Mouse (Mus musculus): ENCODE measurements around the gene Themis. TPM values are rescaled to one million over a fixed set of nuclear protein-coding genes. Genes with fewer than 3 reads are reported as not detected.

The Themis gene
- polyA plus RNA-seq, 1 experiment from 2014 or later = 0.05 TPM

DNA sequence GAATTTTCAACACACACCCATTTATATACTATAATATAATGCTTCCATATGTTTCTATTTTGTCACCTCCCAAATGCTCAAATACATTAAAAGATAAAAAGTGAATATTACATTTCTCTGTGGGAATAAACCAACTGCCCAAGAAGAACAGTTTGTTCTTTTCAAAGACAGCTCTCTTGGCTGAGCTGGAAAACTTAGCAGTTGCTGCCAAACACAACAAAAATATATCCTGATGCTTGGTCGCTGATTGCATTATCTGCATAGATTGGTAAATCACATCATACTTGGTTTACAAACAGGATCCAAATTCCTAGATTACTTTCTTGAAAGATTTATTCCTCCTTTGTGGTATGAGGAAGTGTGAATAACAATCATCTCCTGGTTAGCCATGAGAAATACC lies 69.8 kb downstream of the Themis start:
- no peaks in the 10 kb centered on the region for H3K9me3 ChIP-seq (replicated peaks; ENCODE audit: control insufficient read depth, low read length, poor library complexity, severe bottlenecking)
- no peaks in the 10 kb centered on the region for H3K4me1 ChIP-seq (ENCODE audit: control insufficient read depth, insufficient read depth, low read length)
- H3K36me3 ChIP-seq (ENCODE audit: control insufficient read depth, insufficient read depth, low read length) = no peaks in the 10 kb centered on the region
- ATAC-seq = no peak
- H3K27ac ChIP-seq (ENCODE audit: low read length) = no peak overlapping the region
- no peaks in the 10 kb centered on the region for H3K27me3 ChIP-seq (ENCODE audit: control insufficient read depth, insufficient read depth, low read depth, low read length)
- no peak overlapping the region for H3K9ac ChIP-seq (ENCODE audit: low read depth, low read length)
- 95% methylated on average over 1 of the region's 1 CpGs for WGBS
- no peak overlapping the region for H3K4me3 ChIP-seq (ENCODE audit: low read depth, low read length)
- no peak overlapping the region for H3K4me2 ChIP-seq (ENCODE audit: low read length)

DNA sequence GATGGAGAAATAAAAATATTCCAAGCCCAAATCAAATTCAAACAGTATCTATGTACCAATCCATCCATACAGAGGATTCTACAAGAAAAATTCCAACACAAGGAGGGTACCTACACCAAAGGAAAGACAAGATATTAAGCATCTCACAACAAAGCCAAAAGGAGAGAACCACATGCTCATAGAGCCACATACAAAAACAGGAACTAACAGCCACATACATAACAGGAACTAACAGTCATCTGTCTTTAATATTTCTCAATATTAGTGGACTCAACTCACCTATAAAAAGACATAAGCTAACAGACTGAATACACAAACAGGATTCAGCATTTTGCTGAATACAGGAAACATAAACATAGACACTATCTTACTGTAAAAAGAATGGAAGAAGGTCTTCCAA lies 78.3 kb downstream of the Themis start:
- Histone ChIP-seq H3K4me3 (ENCODE audit: low read depth, low read length) (no peak overlapping the region), H3K9me3 (replicated peaks; ENCODE audit: control insufficient read depth, low read length, poor library complexity, severe bottlenecking) (no peaks in the 10 kb centered on the region)
- ATAC-seq = no peak

GRCm38 (mm10) chr10:28753321-28753720 lies 85.2 kb downstream of the Themis start:
- Histone ChIP-seq H3K4me1 (ENCODE audit: control insufficient read depth, insufficient read depth, low read length) (no peaks in the 10 kb centered on the region), H3K9ac (ENCODE audit: low read depth, low read length) (no peak overlapping the region), H3K4me3 (ENCODE audit: low read depth, low read length) (no peak overlapping the region), H3K27me3 (ENCODE audit: control insufficient read depth, insufficient read depth, low read depth, low read length) (no peaks in the 10 kb centered on the region), H3K4me2 (ENCODE audit: low read length) (no peak overlapping the region), H3K9me3 (replicated peaks; ENCODE audit: control insufficient read depth, low read length, poor library complexity, severe bottlenecking) (no peaks in the 10 kb centered on the region), H3K27ac (ENCODE audit: low read length) (no peak overlapping the region), H3K36me3 (ENCODE audit: control insufficient read depth, insufficient read depth, low read length) (no peaks in the 10 kb centered on the region)
- 60% methylated on average over 2 of the region's 2 CpGs for WGBS
- no peak for ATAC-seq

More for the DNA sequence above, 78.3 kb downstream of the Themis start:
- Histone ChIP-seq H3K27me3 (ENCODE audit: control insufficient read depth, insufficient read depth, low read depth, low read length) (no peaks in the 10 kb centered on the region), H3K4me2 (ENCODE audit: low read length) (no peak overlapping the region), H3K9ac (ENCODE audit: low read depth, low read length) (no peak overlapping the region), H3K36me3 (ENCODE audit: control insufficient read depth, insufficient read depth, low read length) (no peaks in the 10 kb centered on the region), H3K27ac (ENCODE audit: low read length) (no peak overlapping the region), H3K4me1 (ENCODE audit: control insufficient read depth, insufficient read depth, low read length) (no peaks in the 10 kb centered on the region)

- Histone ChIP-seq H3K36me3 (ENCODE audit: control insufficient read depth, insufficient read depth, low read length) (no peaks in the 10 kb centered on the region), H3K9me3 (replicated peaks; ENCODE audit: control insufficient read depth, low read length, poor library complexity, severe bottlenecking) (no peaks in the 10 kb centered on the region), H3K4me1 (ENCODE audit: control insufficient read depth, insufficient read depth, low read length) (no peaks in the 10 kb centered on the region), H3K4me2 (ENCODE audit: low read length) (no peak overlapping the region), H3K4me3 (ENCODE audit: low read depth, low read length) (no peak overlapping the region), H3K9ac (ENCODE audit: low read depth, low read length) (no peak overlapping the region), H3K27ac (ENCODE audit: low read length) (no peak overlapping the region), H3K27me3 (ENCODE audit: control insufficient read depth, insufficient read depth, low read depth, low read length) (no peaks in the 10 kb centered on the region)
- no peak for ATAC-seq
These were observed 86.8 kb downstream of the Themis start for GRCm38 (mm10) chr10:28754927-28755326.

- Histone ChIP-seq H3K9ac (ENCODE audit: low read depth, low read length) (no peak overlapping the region), H3K27ac (ENCODE audit: low read length) (no peak overlapping the region), H3K4me2 (ENCODE audit: low read length) (no peak overlapping the region), H3K36me3 (ENCODE audit: control insufficient read depth, insufficient read depth, low read length) (no peaks in the 10 kb centered on the region), H3K4me1 (ENCODE audit: control insufficient read depth, insufficient read depth, low read length) (no peaks in the 10 kb centered on the region), H3K4me3 (ENCODE audit: low read depth, low read length) (no peak overlapping the region), H3K27me3 (ENCODE audit: control insufficient read depth, insufficient read depth, low read depth, low read length) (no peaks in the 10 kb centered on the region), H3K9me3 (replicated peaks; ENCODE audit: control insufficient read depth, low read length, poor library complexity, severe bottlenecking) (no peaks in the 10 kb centered on the region)
- no peak for ATAC-seq
- 74% methylated on average over 5 of the region's 5 CpGs for WGBS
These were observed 108.7 kb downstream of the Themis start for GRCm38 (mm10) chr10:28776777-28777402.

- WGBS = 88% methylated on average over 4 of the region's 4 CpGs
- H3K36me3 ChIP-seq (ENCODE audit: control insufficient read depth, insufficient read depth, low read length) = no peaks in the 10 kb centered on the region
- ATAC-seq = no peak
These were observed 131.3 kb downstream of the Themis start for GRCm38 (mm10) chr10:28799469-28799868.

GRCm38 (mm10) chr10:28805160-28805559 lies 137.0 kb downstream of the Themis start:
- Histone ChIP-seq H3K4me3 (ENCODE audit: low read depth, low read length) (no peak overlapping the region), H3K4me1 (ENCODE audit: control insufficient read depth, insufficient read depth, low read length) (no peaks in the 10 kb centered on the region), H3K9me3 (replicated peaks; ENCODE audit: control insufficient read depth, low read length, poor library complexity, severe bottlenecking) (no peaks in the 10 kb centered on the region), H3K36me3 (ENCODE audit: control insufficient read depth, insufficient read depth, low read length) (no peaks in the 10 kb centered on the region), H3K4me2 (ENCODE audit: low read length) (no peak overlapping the region), H3K27ac (ENCODE audit: low read length) (no peak overlapping the region), H3K27me3 (ENCODE audit: control insufficient read depth, insufficient read depth, low read depth, low read length) (no peaks in the 10 kb centered on the region), H3K9ac (ENCODE audit: low read depth, low read length) (no peak overlapping the region)
- WGBS = 84% methylated on average over 3 of the region's 3 CpGs
- no peak for ATAC-seq

More at GRCm38 (mm10) chr10:28799469-28799868, 131.3 kb downstream of the Themis start:
- Histone ChIP-seq H3K27ac (ENCODE audit: low read length) (no peak overlapping the region), H3K4me1 (ENCODE audit: control insufficient read depth, insufficient read depth, low read length) (no peaks in the 10 kb centered on the region), H3K9ac (ENCODE audit: low read depth, low read length) (no peak overlapping the region), H3K4me3 (ENCODE audit: low read depth, low read length) (no peak overlapping the region), H3K4me2 (ENCODE audit: low read length) (no peak overlapping the region), H3K9me3 (replicated peaks; ENCODE audit: control insufficient read depth, low read length, poor library complexity, severe bottlenecking) (no peaks in the 10 kb centered on the region), H3K27me3 (ENCODE audit: control insufficient read depth, insufficient read depth, low read depth, low read length) (no peaks in the 10 kb centered on the region)

DNA sequence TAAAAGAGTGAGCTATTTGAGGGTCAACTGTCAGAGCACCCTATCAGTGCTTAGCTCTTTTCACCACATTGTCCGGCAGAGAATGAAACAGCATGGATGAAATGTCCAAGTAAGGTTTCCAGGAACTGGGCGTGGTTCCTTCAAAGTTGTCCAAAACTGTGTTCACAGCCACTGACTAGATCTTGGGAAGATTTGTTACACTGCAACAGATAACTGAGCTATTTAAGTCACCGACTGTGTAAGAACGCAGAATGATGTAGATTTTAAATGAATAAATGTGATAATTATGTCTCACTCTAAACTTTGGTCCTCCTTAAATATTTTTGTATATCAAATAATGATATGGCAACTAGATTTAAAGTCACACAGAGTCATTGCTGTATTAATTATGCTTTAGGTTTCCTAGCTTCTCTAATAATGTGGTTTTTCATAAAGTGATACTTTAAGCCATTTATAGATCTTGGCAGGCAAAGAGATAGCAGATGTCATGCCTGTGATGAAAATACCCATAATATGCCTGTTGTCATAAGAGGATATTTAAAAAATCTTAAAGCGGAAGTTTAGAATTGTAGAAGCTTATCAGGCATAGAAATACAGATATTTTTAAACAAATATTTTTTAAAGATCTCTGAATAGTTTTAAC lies 143.9 kb downstream of the Themis start:
- no peak overlapping the region for H3K4me3 ChIP-seq (ENCODE audit: low read depth, low read length)
- no peaks in the 10 kb centered on the region for H3K27me3 ChIP-seq (ENCODE audit: control insufficient read depth, insufficient read depth, low read depth, low read length)
- no peaks in the 10 kb centered on the region for H3K9me3 ChIP-seq (replicated peaks; ENCODE audit: control insufficient read depth, low read length, poor library complexity, severe bottlenecking)
- no peaks in the 10 kb centered on the region for H3K36me3 ChIP-seq (ENCODE audit: control insufficient read depth, insufficient read depth, low read length)
- H3K27ac ChIP-seq (ENCODE audit: low read length) = no peak overlapping the region
- no peak overlapping the region for H3K4me2 ChIP-seq (ENCODE audit: low read length)
- H3K4me1 ChIP-seq (ENCODE audit: control insufficient read depth, insufficient read depth, low read length) = no peaks in the 10 kb centered on the region
- ATAC-seq = no peak
- no peak overlapping the region for H3K9ac ChIP-seq (ENCODE audit: low read depth, low read length)
- 89% methylated on average over 5 of the region's 5 CpGs for WGBS

DNA sequence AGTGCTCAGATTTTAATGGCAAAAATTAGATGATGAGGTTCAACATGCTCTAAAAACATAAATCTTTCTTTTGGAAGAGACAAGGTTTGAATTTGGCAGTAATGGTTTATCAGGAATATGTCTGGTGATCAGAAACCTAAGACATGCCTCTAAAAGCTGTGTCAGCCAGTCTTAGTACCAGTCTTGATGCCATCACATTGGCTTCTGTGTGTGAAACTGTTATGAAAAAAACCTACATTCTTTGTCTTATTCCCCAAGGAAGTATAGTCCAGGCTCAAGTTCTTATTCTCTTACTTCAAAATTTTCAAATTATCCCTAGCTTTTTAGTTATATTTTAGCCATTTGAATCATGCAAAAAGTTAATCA lies 144.4 kb downstream of the Themis start:
- Histone ChIP-seq H3K4me2 (ENCODE audit: low read length) (no peak overlapping the region), H3K9ac (ENCODE audit: low read depth, low read length) (no peak overlapping the region), H3K4me1 (ENCODE audit: control insufficient read depth, insufficient read depth, low read length) (no peaks in the 10 kb centered on the region), H3K27ac (ENCODE audit: low read length) (no peak overlapping the region), H3K36me3 (ENCODE audit: control insufficient read depth, insufficient read depth, low read length) (no peaks in the 10 kb centered on the region), H3K9me3 (replicated peaks; ENCODE audit: control insufficient read depth, low read length, poor library complexity, severe bottlenecking) (no peaks in the 10 kb centered on the region), H3K4me3 (ENCODE audit: low read depth, low read length) (no peak overlapping the region), H3K27me3 (ENCODE audit: control insufficient read depth, insufficient read depth, low read depth, low read length) (no peaks in the 10 kb centered on the region)
- ATAC-seq = no peak

All from midbrain, embryonic 16.5 days (tissue).